Mouse (Mus musculus) neural tube, embryonic 10.5 days (tissue): ENCODE data around the gene Ptpro.

Experiments
- DNase-seq: peaks from one replicate; pipeline ENCODE4 v3.0.0-alpha.2; 2017; ENCODE audit warnings: low spot score; ENCODE audit errors: extremely low spot score

Ptpro gene

GRCm38 (mm10) chr6:137386344-137386743, 134.2 kb downstream of the Ptpro start:
- no peak for DNase-seq

- no peak for DNase-seq
Observed at GRCm38 (mm10) chr6:137386935-137387334, 134.8 kb downstream of the Ptpro start.

- no peak for DNase-seq
Observed at GRCm38 (mm10) chr6:137395075-137395474, 143.0 kb downstream of the Ptpro start.

- DNase-seq, result no peak
Observed at GRCm38 (mm10) chr6:137396106-137396793, 144.1 kb downstream of the Ptpro start.

GRCm38 (mm10) chr6:137397358-137397757, 145.2 kb downstream of the Ptpro start:
- no peak for DNase-seq

- no peak for DNase-seq
Observed at GRCm38 (mm10) chr6:137404196-137404595, 152.1 kb downstream of the Ptpro start.

GRCm38 (mm10) chr6:137405690-137406089, 153.6 kb downstream of the Ptpro start:
- DNase-seq, result no peak

GRCm38 (mm10) chr6:137410510-137410909, 158.4 kb downstream of the Ptpro start:
- no peak for DNase-seq

GRCm38 (mm10) chr6:137411901-137412378, 159.8 kb downstream of the Ptpro start:
- no peak for DNase-seq

- no peak for DNase-seq
Observed at GRCm38 (mm10) chr6:137413045-137413444, 160.9 kb downstream of the Ptpro start.

- DNase-seq, result peak; percentile 38
Observed at GRCm38 (mm10) chr6:137414531-137415405, 162.6 kb downstream of the Ptpro start.

- no peak for DNase-seq
Observed at GRCm38 (mm10) chr6:137422777-137423176, 170.7 kb downstream of the Ptpro start.

- no peak for DNase-seq
Observed at GRCm38 (mm10) chr6:137423830-137424229, 171.7 kb downstream of the Ptpro start.

GRCm38 (mm10) chr6:137425500-137426432, 173.6 kb downstream of the Ptpro start:
- DNase-seq, result no peak

GRCm38 (mm10) chr6:137433521-137434137, 181.5 kb downstream of the Ptpro start:
- DNase-seq, result no peak

- no peak for DNase-seq
Observed at GRCm38 (mm10) chr6:137437486-137437885, 185.4 kb downstream of the Ptpro start.

GRCm38 (mm10) chr6:137437902-137438580, 185.9 kb downstream of the Ptpro start:
- peak; percentile 40 for DNase-seq

GRCm38 (mm10) chr6:137440559-137441486, 188.7 kb downstream of the Ptpro start:
- no peak for DNase-seq

GRCm38 (mm10) chr6:137443089-137443488, 191.0 kb downstream of the Ptpro start:
- DNase-seq, result no peak
